Mouse (Mus musculus): ENCODE measurements at regions not wholly inside any gene's neighbourhood (a gene's known extent, or its start where the extent isn't known, plus 50 kb on each side); places are given as distances from the start of the nearest gene placed in this dataset.

- DNase-seq = peak; percentile 79
Measured at GRCm38 (mm10) chr3:101749841-101750240, 98.9 kb downstream of the Mab21l3 start.

GRCm38 (mm10) chr3:101749031-101749632 lies 99.6 kb downstream of the Mab21l3 start:
- no peak for DNase-seq

GRCm38 (mm10) chr3:101748186-101748585 lies 100.6 kb downstream of the Mab21l3 start:
- DNase-seq = no peak

GRCm38 (mm10) chr3:101740906-101741305 lies 107.9 kb downstream of the Mab21l3 start:
- no peak for DNase-seq

GRCm38 (mm10) chr3:101737197-101737596 lies 111.6 kb downstream of the Mab21l3 start:
- DNase-seq = no peak

GRCm38 (mm10) chr3:101729044-101729443 lies 119.7 kb downstream of the Mab21l3 start:
- no peak for DNase-seq

GRCm38 (mm10) chr3:101722926-101723325 lies 118.4 kb upstream of the Atp1a1 start:
- no peak for DNase-seq

GRCm38 (mm10) chr3:101722001-101722400 lies 117.5 kb upstream of the Atp1a1 start:
- DNase-seq = no peak

- DNase-seq = no peak
Measured at GRCm38 (mm10) chr3:101715416-101715815, 110.9 kb upstream of the Atp1a1 start.

- DNase-seq = no peak
Measured at GRCm38 (mm10) chr3:101714810-101715209, 110.3 kb upstream of the Atp1a1 start.

- no peak for DNase-seq
Measured at GRCm38 (mm10) chr3:101713669-101714068, 109.2 kb upstream of the Atp1a1 start.

GRCm38 (mm10) chr3:101713138-101713638 lies 108.7 kb upstream of the Atp1a1 start:
- DNase-seq = no peak

GRCm38 (mm10) chr3:101712666-101713065 lies 108.2 kb upstream of the Atp1a1 start:
- DNase-seq = no peak

- peak; percentile 25 for DNase-seq
Measured at GRCm38 (mm10) chr3:101711594-101712171, 107.2 kb upstream of the Atp1a1 start.

GRCm38 (mm10) chr3:101709379-101709970 lies 105.0 kb upstream of the Atp1a1 start:
- peak; percentile 69 for DNase-seq

- no peak for DNase-seq
Measured at GRCm38 (mm10) chr3:101708821-101709220, 104.3 kb upstream of the Atp1a1 start.

GRCm38 (mm10) chr3:101704919-101705318 lies 100.4 kb upstream of the Atp1a1 start:
- no peak for DNase-seq

- DNase-seq = no peak
Measured at GRCm38 (mm10) chr3:101704326-101704725, 99.8 kb upstream of the Atp1a1 start.

GRCm38 (mm10) chr3:101701763-101702173 lies 97.3 kb upstream of the Atp1a1 start:
- DNase-seq = no peak

GRCm38 (mm10) chr3:101700974-101701610 lies 96.6 kb upstream of the Atp1a1 start:
- DNase-seq = peak; percentile 25

- DNase-seq = peak; percentile 60
Measured at GRCm38 (mm10) chr3:101699929-101700681, 95.6 kb upstream of the Atp1a1 start.

- no peak for DNase-seq
Measured at GRCm38 (mm10) chr3:101696832-101697231, 92.3 kb upstream of the Atp1a1 start.

GRCm38 (mm10) chr3:101694311-101694710 lies 89.8 kb upstream of the Atp1a1 start:
- no peak for DNase-seq
